Mouse (Mus musculus): Measurements from ENCODE around the gene Dagla.

DNA sequence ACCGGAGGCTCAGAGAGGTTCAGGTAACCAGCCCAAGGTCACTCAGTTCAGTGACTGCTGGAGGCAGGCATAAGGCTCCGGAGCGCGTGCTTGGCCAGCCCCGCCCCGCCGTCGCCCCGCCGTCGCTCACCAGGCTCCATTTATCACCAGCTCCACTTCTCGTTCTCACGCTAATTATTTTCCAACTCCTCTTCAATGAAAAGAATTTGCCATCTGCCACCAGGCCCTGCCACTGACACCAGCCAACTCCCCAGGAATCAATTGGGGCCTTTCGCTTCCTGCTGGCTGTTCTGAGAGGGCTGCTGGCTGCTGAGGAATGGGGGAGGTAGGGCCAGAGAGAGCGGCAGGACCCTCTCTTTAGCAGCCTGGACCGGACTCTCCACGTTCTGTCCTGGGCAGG lies 27.3 kb downstream of the Dagla start:
- TF ChIP-seq CTCF (IDR thresholded peaks at IDR 0.05; ENCODE audit: insufficient read depth, low read depth, low read length) (no peak), POLR2A (IDR thresholded peaks at IDR 0.05; ENCODE audit: insufficient read depth, low read depth, low read length) (no peak)

All from olfactory bulb, adult 2 months (tissue).